Comparison of ENCODE assay signal across 7 mouse cellular contexts in the genomic region with DNA sequence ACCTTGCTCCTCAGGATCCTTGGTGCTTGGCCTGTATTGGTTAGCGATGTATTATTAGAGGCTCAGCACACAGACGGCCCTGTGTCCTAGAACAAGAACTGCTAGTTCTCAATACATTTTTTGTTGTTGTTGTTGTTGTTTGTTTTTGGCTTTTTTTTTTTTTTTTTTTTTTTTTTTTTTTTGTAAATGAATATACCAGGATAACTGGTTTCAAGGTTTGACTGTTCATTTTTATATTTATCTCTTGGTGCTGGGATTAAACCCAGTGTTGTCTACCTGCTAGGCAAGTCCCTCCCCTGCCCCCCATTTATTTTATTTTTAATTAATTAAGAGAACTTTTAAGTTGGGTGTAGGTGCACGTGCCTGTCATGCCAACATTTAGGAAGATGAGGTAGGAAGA. TPM values are rescaled to one million over a fixed set of nuclear protein-coding genes. Genes with fewer than 3 reads are reported as not detected.
DNase-seq lines count a peak whose midpoint lies in the region; ATAC-seq lines count a peak whose summit lies in the region.

No protein-coding gene starts in this region.

- H3K27me3 ChIP-seq in lung, embryonic 15.5 days: no peaks in the 10 kb centered on the region
- H3K27me3 ChIP-seq in embryonic facial prominence, embryonic 15.5 days: no peaks in the 10 kb centered on the region
- H3K27me3 ChIP-seq in limb, embryonic 10.5 days (ENCODE audit: low read depth, poor library complexity, severe bottlenecking): no peaks in the 10 kb centered on the region
- no peaks in the 10 kb centered on the region; the same call in 1 of the 2 replicates for H3K27me3 ChIP-seq in neural tube, embryonic 15.5 days (replicated peaks)

- ATAC-seq in lung, embryonic 15.5 days (ENCODE audit: borderline replicate concordance, extremely low read depth, low FRiP score, low TSS enrichment): no peak
- ATAC-seq in embryonic facial prominence, embryonic 15.5 days (ENCODE audit: insufficient number of reproducible peaks, low FRiP score, low TSS enrichment, low read depth): no peak
- 0 out of 2 replicates have a peak, but pooled peaks have one; percentile 2 for ATAC-seq in neural tube, embryonic 15.5 days (ENCODE audit: low FRiP score)

- 54% methylated on average over 3 of the region's 3 CpGs for WGBS in lung, embryonic 15.5 days
- WGBS in embryonic facial prominence, embryonic 15.5 days: 61% methylated on average over 3 of the region's 3 CpGs
- WGBS in limb, embryonic 10.5 days: 56% methylated on average over 3 of the region's 3 CpGs
- 55% methylated on average over 3 of the region's 3 CpGs for WGBS in neural tube, embryonic 15.5 days

- H3K27ac ChIP-seq in lung, embryonic 15.5 days: peak overlapping the region; percentile 80
- peak overlapping the region; percentile 90 for H3K27ac ChIP-seq in embryonic facial prominence, embryonic 15.5 days (replicated peaks)
- peak overlapping the region; percentile 95 for H3K27ac ChIP-seq in limb, embryonic 10.5 days
- H3K27ac ChIP-seq in neural tube, embryonic 15.5 days (replicated peaks): peak overlapping the region; percentile 84

- H3K36me3 ChIP-seq in lung, embryonic 15.5 days: no peaks in the 10 kb centered on the region
- no peaks in the 10 kb centered on the region for H3K36me3 ChIP-seq in embryonic facial prominence, embryonic 15.5 days
- H3K36me3 ChIP-seq in limb, embryonic 10.5 days: no peaks in the 10 kb centered on the region
- no peaks in the 10 kb centered on the region for H3K36me3 ChIP-seq in neural tube, embryonic 15.5 days

- H3K4me1 ChIP-seq in lung, embryonic 15.5 days: peaks cover 11% of the 10 kb centered on the region; the same call in 1 of the 2 replicates
- H3K4me1 ChIP-seq in embryonic facial prominence, embryonic 15.5 days: 0 out of 2 replicates have a peak, but pooled peaks cover 6% of the 10 kb centered on the region
- peaks cover 4% of the 10 kb centered on the region; the same call in 1 of the 2 replicates for H3K4me1 ChIP-seq in limb, embryonic 10.5 days
- H3K4me1 ChIP-seq in neural tube, embryonic 15.5 days: peaks cover 11% of the 10 kb centered on the region

- H3K4me3 ChIP-seq in lung, embryonic 15.5 days: peak overlapping the region; percentile 36
- peak overlapping the region; percentile 40 for H3K4me3 ChIP-seq in embryonic facial prominence, embryonic 15.5 days (replicated peaks)
- peak overlapping the region; percentile 48 for H3K4me3 ChIP-seq in limb, embryonic 10.5 days
- peak overlapping the region; percentile 29 for H3K4me3 ChIP-seq in neural tube, embryonic 15.5 days (replicated peaks)

- peak overlapping the region; percentile 55 for H3K4me2 ChIP-seq in lung, embryonic 15.5 days
- peak overlapping the region; percentile 50 for H3K4me2 ChIP-seq in embryonic facial prominence, embryonic 15.5 days (replicated peaks)
- peak overlapping the region; percentile 55 for H3K4me2 ChIP-seq in neural tube, embryonic 15.5 days

- H3K9me3 ChIP-seq in lung, embryonic 15.5 days: no peaks in the 10 kb centered on the region
- H3K9me3 ChIP-seq in embryonic facial prominence, embryonic 15.5 days (replicated peaks): no peaks in the 10 kb centered on the region
- H3K9me3 ChIP-seq in limb, embryonic 10.5 days (replicated peaks): no peaks in the 10 kb centered on the region
- H3K9me3 ChIP-seq in neural tube, embryonic 15.5 days (replicated peaks): no peaks in the 10 kb centered on the region

- peak overlapping the region; percentile 35 for H3K9ac ChIP-seq in lung, embryonic 15.5 days
- H3K9ac ChIP-seq in embryonic facial prominence, embryonic 15.5 days: no peak overlapping the region; the same call in 1 of the 2 replicates
- peak overlapping the region; percentile 28; the same call in 1 of the 2 replicates for H3K9ac ChIP-seq in neural tube, embryonic 15.5 days (replicated peaks)

- no peak for DNase-seq in lung, postnatal 36 days
- no peak for DNase-seq in limb, embryonic 10.5 days (ENCODE audit: low spot score)
- no peak for DNase-seq in spleen, postnatal 36 days (ENCODE audit: low spot score in 2 of 2)
- no peak for DNase-seq in adrenal gland, postnatal 14 days

RNA-seq across cellular contexts. Expression of a gene that starts 6.5 kb away (rescaled TPM):
- polyA plus RNA-seq in lung, embryonic 15.5 days (2015; fragmentation: Nextera tagmentation; extraction: Ambion mirVana): 76.6 and 78.4 TPM in 2 replicates
- 45.8 and 47.5 TPM in 2 replicates for polyA plus RNA-seq in embryonic facial prominence, embryonic 15.5 days (2015; fragmentation: Nextera tagmentation; extraction: Ambion mirVana)
- 116 and 124 TPM in 2 replicates for polyA plus RNA-seq in limb, embryonic 10.5 days (2016; fragmentation: Nextera tagmentation; extraction: Ambion mirVana)
- 6.8 and 17.1 TPM in 2 replicates for polyA plus RNA-seq in neural tube, embryonic 15.5 days (2015; fragmentation: Nextera tagmentation; extraction: Ambion mirVana)
- 7.1 and 7.2 TPM in 2 replicates for total RNA-seq in adrenal gland, postnatal 14 days (2021)

RNA-seq across cellular contexts. Expression of a gene that starts 32.9 kb away (rescaled TPM):
- 923 and 933 TPM in 2 replicates for polyA plus RNA-seq in lung, embryonic 15.5 days (2015; fragmentation: Nextera tagmentation; extraction: Ambion mirVana)
- polyA plus RNA-seq in embryonic facial prominence, embryonic 15.5 days (2015; fragmentation: Nextera tagmentation; extraction: Ambion mirVana): 934 and 968 TPM in 2 replicates
- 842 and 1,039 TPM in 2 replicates for polyA plus RNA-seq in limb, embryonic 10.5 days (2016; fragmentation: Nextera tagmentation; extraction: Ambion mirVana)
- 530 and 610 TPM in 2 replicates for polyA plus RNA-seq in neural tube, embryonic 15.5 days (2015; fragmentation: Nextera tagmentation; extraction: Ambion mirVana)
- 935 and 1,177 TPM in 2 replicates for total RNA-seq in adrenal gland, postnatal 14 days (2021)

RNA-seq across cellular contexts. Expression of a gene that starts 55.2 kb away (rescaled TPM):
- 3.1 and 4.1 TPM in 2 replicates for polyA plus RNA-seq in lung, embryonic 15.5 days (2015; fragmentation: Nextera tagmentation; extraction: Ambion mirVana)
- 7.7 and 8.1 TPM in 2 replicates for polyA plus RNA-seq in embryonic facial prominence, embryonic 15.5 days (2015; fragmentation: Nextera tagmentation; extraction: Ambion mirVana)
- 2.5 and 3.5 TPM in 2 replicates for polyA plus RNA-seq in limb, embryonic 10.5 days (2016; fragmentation: Nextera tagmentation; extraction: Ambion mirVana)
- polyA plus RNA-seq in neural tube, embryonic 15.5 days (2015; fragmentation: Nextera tagmentation; extraction: Ambion mirVana): 19.5 and 22.5 TPM in 2 replicates
- 8.4 and 19.0 TPM in 2 replicates for total RNA-seq in adrenal gland, postnatal 14 days (2021)
